Mouse (Mus musculus): ENCODE results near the gene Nf1. TPM values are rescaled to one million over a fixed set of nuclear protein-coding genes. Genes with fewer than 3 reads are reported as not detected.
A peak's percentile ranks its signal among the peaks of the same experiment; 100 is the strongest.

Gene Nf1
- polyA plus RNA-seq, 1 experiment from 2014 or later, result 4.1 TPM

DNA sequence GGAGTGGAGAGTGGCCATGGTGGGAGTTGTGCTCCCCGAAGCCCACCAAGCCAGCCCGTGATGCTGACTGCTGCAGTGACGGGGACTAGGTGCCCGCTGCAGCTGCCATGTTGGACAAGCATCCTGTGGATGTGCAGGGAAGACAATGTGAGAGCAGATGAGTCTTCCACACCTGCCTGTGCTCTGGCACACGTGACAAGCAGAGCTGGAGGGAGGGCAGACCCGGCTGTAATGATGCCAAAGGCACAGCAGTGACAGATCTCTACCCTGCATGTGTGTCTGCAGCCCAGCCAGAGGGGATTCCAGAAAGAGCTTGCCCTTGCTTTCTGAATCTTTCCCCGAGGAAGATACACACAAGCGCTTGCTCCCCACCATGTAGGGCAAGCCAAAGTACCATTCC, 278.5 kb downstream of the Nf1 start:
- Histone ChIP-seq H3K9ac (ENCODE audit: low read length) (no peak overlapping the region), H3K4me1 (ENCODE audit: control insufficient read depth, insufficient read depth, low read length) (no peaks in the 10 kb centered on the region), H3K36me3 (ENCODE audit: control insufficient read depth, insufficient read depth, low read length) (no peaks in the 10 kb centered on the region), H3K4me2 (ENCODE audit: low read depth, low read length) (no peak overlapping the region), H3K27ac (ENCODE audit: low read length) (no peak overlapping the region), H3K4me3 (replicated peaks; ENCODE audit: low read length) (no peak overlapping the region), H3K27me3 (ENCODE audit: control insufficient read depth, insufficient read depth, low read length) (no peaks in the 10 kb centered on the region), H3K9me3 (replicated peaks; ENCODE audit: control insufficient read depth, low read length) (no peaks in the 10 kb centered on the region)
- WGBS, result 88% methylated on average over 8 of the region's 8 CpGs
- ATAC-seq (ENCODE audit: insufficient read depth, low FRiP score), result no peak

GRCm38 (mm10) chr11:79623029-79623428, 283.5 kb downstream of the Nf1 start:
- H3K9me3 ChIP-seq (replicated peaks; ENCODE audit: control insufficient read depth, low read length), result no peaks in the 10 kb centered on the region
- H3K9ac ChIP-seq (ENCODE audit: low read length), result no peak overlapping the region
- no peak overlapping the region for H3K27ac ChIP-seq (ENCODE audit: low read length)
- no peaks in the 10 kb centered on the region for H3K4me1 ChIP-seq (ENCODE audit: control insufficient read depth, insufficient read depth, low read length)
- H3K4me3 ChIP-seq (replicated peaks; ENCODE audit: low read length), result no peak overlapping the region
- H3K4me2 ChIP-seq (ENCODE audit: low read depth, low read length), result no peak overlapping the region
- no peak for ATAC-seq (ENCODE audit: insufficient read depth, low FRiP score)
- H3K36me3 ChIP-seq (ENCODE audit: control insufficient read depth, insufficient read depth, low read length), result no peaks in the 10 kb centered on the region
- WGBS, result 67% methylated on average over 5 of the region's 5 CpGs
- H3K27me3 ChIP-seq (ENCODE audit: control insufficient read depth, insufficient read depth, low read length), result no peaks in the 10 kb centered on the region

DNA sequence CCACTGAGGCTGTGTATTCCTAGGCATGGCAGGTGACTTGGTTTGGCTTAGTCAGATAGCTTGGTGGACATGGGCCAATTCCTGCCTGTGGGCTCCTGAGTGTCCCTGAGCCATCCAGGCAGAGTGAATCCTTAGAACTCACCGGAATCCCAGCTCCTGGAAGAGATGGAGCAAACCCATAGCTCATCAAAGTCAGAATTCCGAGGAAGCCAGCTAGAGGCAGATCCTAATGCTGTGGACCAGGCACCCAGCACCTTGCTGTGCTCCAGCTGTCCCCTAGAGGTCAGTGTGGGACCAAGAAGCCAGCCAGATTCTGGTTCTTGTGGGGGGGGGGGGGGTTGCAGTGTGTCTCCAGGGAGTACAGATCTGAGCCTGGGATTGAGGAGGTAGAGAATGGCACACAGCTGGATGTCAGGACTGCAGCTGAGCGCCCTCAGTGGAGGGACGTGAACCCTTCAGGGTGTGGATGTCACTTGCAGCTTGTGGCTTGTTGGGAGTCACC, 285.4 kb downstream of the Nf1 start:
- no peak overlapping the region for H3K4me2 ChIP-seq (ENCODE audit: low read depth, low read length)
- ATAC-seq (ENCODE audit: insufficient read depth, low FRiP score), result peak; percentile 43; the same call in 1 of the 2 replicates
- no peak overlapping the region for H3K4me3 ChIP-seq (replicated peaks; ENCODE audit: low read length)
- no peaks in the 10 kb centered on the region for H3K9me3 ChIP-seq (replicated peaks; ENCODE audit: control insufficient read depth, low read length)
- no peaks in the 10 kb centered on the region for H3K27me3 ChIP-seq (ENCODE audit: control insufficient read depth, insufficient read depth, low read length)
- no peak overlapping the region for H3K9ac ChIP-seq (ENCODE audit: low read length)
- H3K4me1 ChIP-seq (ENCODE audit: control insufficient read depth, insufficient read depth, low read length), result no peaks in the 10 kb centered on the region
- no peaks in the 10 kb centered on the region for H3K36me3 ChIP-seq (ENCODE audit: control insufficient read depth, insufficient read depth, low read length)
- WGBS, result 36% methylated on average over 4 of the region's 4 CpGs
- no peak overlapping the region for H3K27ac ChIP-seq (ENCODE audit: low read length)

- no peak overlapping the region for H3K4me2 ChIP-seq (ENCODE audit: low read depth, low read length)
- H3K27me3 ChIP-seq (ENCODE audit: control insufficient read depth, insufficient read depth, low read length), result no peaks in the 10 kb centered on the region
- no peaks in the 10 kb centered on the region for H3K36me3 ChIP-seq (ENCODE audit: control insufficient read depth, insufficient read depth, low read length)
- ATAC-seq (ENCODE audit: insufficient read depth, low FRiP score), result no peak
- H3K4me1 ChIP-seq (ENCODE audit: control insufficient read depth, insufficient read depth, low read length), result no peaks in the 10 kb centered on the region
- H3K4me3 ChIP-seq (replicated peaks; ENCODE audit: low read length), result no peak overlapping the region
- no peaks in the 10 kb centered on the region for H3K9me3 ChIP-seq (replicated peaks; ENCODE audit: control insufficient read depth, low read length)
- 73% methylated on average over 3 of the region's 3 CpGs for WGBS
- no peak overlapping the region for H3K9ac ChIP-seq (ENCODE audit: low read length)
- H3K27ac ChIP-seq (ENCODE audit: low read length), result no peak overlapping the region
These were observed 289.2 kb downstream of the Nf1 start for GRCm38 (mm10) chr11:79628716-79629115.

DNA sequence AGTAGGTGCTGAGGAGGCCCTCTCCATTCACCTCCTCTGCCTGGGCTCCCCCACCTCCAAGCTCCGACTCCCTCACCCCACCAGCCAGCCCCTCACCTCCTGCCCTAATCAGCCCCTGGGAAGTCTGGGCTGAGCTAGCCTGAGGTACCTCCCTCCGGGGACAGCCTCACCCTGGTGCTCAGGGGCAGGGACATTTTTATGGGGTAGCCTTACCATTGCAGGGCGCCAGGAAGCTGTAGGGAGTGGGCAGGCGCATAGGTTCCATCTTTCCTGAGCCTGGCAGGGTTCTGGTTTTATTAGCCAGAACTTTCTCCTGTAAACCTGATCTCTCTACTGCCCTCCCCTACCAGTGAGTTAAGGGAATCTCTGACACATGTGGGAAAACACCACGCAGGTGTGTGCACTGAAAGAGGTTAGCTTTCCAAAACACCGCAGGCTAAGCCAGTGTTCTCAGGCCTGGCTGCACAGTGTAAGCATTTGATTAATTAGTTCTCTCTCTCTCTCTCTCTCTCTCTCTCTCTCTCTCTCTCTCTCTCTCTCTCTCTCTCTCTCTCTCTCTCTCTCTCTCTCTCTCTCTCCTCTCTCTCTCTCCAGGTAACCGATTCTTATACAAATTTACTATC, 290.4 kb downstream of the Nf1 start:
- H3K27ac ChIP-seq (ENCODE audit: low read length), result no peak overlapping the region
- H3K9ac ChIP-seq (ENCODE audit: low read length), result no peak overlapping the region
- no peaks in the 10 kb centered on the region for H3K4me1 ChIP-seq (ENCODE audit: control insufficient read depth, insufficient read depth, low read length)
- no peak overlapping the region for H3K4me3 ChIP-seq (replicated peaks; ENCODE audit: low read length)
- no peak overlapping the region for H3K4me2 ChIP-seq (ENCODE audit: low read depth, low read length)
- H3K36me3 ChIP-seq (ENCODE audit: control insufficient read depth, insufficient read depth, low read length), result no peaks in the 10 kb centered on the region
- ATAC-seq (ENCODE audit: insufficient read depth, low FRiP score), result no peak
- no peaks in the 10 kb centered on the region for H3K9me3 ChIP-seq (replicated peaks; ENCODE audit: control insufficient read depth, low read length)
- H3K27me3 ChIP-seq (ENCODE audit: control insufficient read depth, insufficient read depth, low read length), result no peaks in the 10 kb centered on the region
- 72% methylated on average over 7 of the region's 7 CpGs for WGBS

DNA sequence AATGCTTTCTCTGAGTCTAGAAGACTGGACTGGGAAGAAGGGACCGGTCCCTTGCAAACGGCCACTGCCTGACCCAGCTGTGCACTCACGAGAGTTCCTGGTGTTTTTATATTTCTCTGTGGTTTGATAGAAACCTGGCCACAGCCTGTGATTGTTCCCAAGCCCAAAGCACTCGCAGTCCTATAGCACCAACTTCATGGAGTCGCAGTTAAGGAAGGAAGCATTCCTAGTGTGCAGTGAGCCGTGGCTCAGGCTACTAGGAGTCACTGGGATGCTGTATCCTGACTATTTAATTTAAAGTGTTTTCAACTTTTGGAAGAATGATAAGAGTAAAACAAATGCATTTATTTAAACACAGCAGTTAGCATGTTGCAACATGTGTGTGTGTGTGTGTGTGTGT, 291.0 kb downstream of the Nf1 start:
- Histone ChIP-seq H3K36me3 (ENCODE audit: control insufficient read depth, insufficient read depth, low read length) (no peaks in the 10 kb centered on the region), H3K27me3 (ENCODE audit: control insufficient read depth, insufficient read depth, low read length) (no peaks in the 10 kb centered on the region), H3K4me3 (replicated peaks; ENCODE audit: low read length) (no peak overlapping the region), H3K27ac (ENCODE audit: low read length) (no peak overlapping the region), H3K4me1 (ENCODE audit: control insufficient read depth, insufficient read depth, low read length) (no peaks in the 10 kb centered on the region), H3K4me2 (ENCODE audit: low read depth, low read length) (no peak overlapping the region), H3K9ac (ENCODE audit: low read length) (no peak overlapping the region), H3K9me3 (replicated peaks; ENCODE audit: control insufficient read depth, low read length) (0 out of 2 replicates have a peak, but pooled peaks cover under 1% of the 10 kb centered on the region)
- WGBS, result 56% methylated on average over 6 of the region's 6 CpGs
- no peak for ATAC-seq (ENCODE audit: insufficient read depth, low FRiP score)

Other genes with a start within 250 kb of the Nf1 start
- gene Ksr1, start 193.3 kb upstream of the Nf1 start, polyA plus RNA-seq (2015; fragmentation: Nextera tagmentation; extraction: Ambion mirVana), result 2.1 and 3.2 TPM in 2 replicates
- gene Wsb1, start 85.0 kb upstream of the Nf1 start, polyA plus RNA-seq (2015; fragmentation: Nextera tagmentation; extraction: Ambion mirVana), result 188 and 192 TPM in 2 replicates
- gene Gm9964, start 42.8 kb upstream of the Nf1 start, polyA plus RNA-seq (2015; fragmentation: Nextera tagmentation; extraction: Ambion mirVana), result not detected in 2 replicates
- 0.12 and 0.28 TPM in 2 replicates for gene Omg, start 164.4 kb downstream of the Nf1 start, polyA plus RNA-seq (2015; fragmentation: Nextera tagmentation; extraction: Ambion mirVana)
- 1.7 and 1.8 TPM in 2 replicates for gene Evi2b, start 184.1 kb downstream of the Nf1 start, polyA plus RNA-seq (2015; fragmentation: Nextera tagmentation; extraction: Ambion mirVana)
- gene Evi2, start 190.9 kb downstream of the Nf1 start, polyA plus RNA-seq (2015; fragmentation: Nextera tagmentation; extraction: Ambion mirVana), result 0.60 and 0.89 TPM in 2 replicates
- 4.2 and 5.0 TPM in 2 replicates for gene Evi2a, start 190.9 kb downstream of the Nf1 start, polyA plus RNA-seq (2015; fragmentation: Nextera tagmentation; extraction: Ambion mirVana)

All from stomach, embryonic 16.5 days (tissue).